Mouse (Mus musculus) testis, adult 2 months (tissue): ENCODE data around the gene Micu2.

Experiments
- CTCF ChIP-seq: fragments of 200-500 bp; IDR thresholded peaks from 2 replicates; pipeline ENCODE4 v1.5.1; 2012; ENCODE audit warnings: low read depth, mild to moderate bottlenecking, inconsistent platforms, low read length, moderate library complexity; ENCODE audit not compliant: control insufficient read depth, insufficient read depth, insufficient replicate concordance
- POLR2A ChIP-seq: fragments of 200-500 bp; IDR thresholded peaks from 2 replicates; pipeline ENCODE4 v1.6.1; 2012; ENCODE audit warnings: low read depth, mild to moderate bottlenecking, inconsistent platforms, low read length, moderate library complexity; ENCODE audit not compliant: control insufficient read depth

DNA sequence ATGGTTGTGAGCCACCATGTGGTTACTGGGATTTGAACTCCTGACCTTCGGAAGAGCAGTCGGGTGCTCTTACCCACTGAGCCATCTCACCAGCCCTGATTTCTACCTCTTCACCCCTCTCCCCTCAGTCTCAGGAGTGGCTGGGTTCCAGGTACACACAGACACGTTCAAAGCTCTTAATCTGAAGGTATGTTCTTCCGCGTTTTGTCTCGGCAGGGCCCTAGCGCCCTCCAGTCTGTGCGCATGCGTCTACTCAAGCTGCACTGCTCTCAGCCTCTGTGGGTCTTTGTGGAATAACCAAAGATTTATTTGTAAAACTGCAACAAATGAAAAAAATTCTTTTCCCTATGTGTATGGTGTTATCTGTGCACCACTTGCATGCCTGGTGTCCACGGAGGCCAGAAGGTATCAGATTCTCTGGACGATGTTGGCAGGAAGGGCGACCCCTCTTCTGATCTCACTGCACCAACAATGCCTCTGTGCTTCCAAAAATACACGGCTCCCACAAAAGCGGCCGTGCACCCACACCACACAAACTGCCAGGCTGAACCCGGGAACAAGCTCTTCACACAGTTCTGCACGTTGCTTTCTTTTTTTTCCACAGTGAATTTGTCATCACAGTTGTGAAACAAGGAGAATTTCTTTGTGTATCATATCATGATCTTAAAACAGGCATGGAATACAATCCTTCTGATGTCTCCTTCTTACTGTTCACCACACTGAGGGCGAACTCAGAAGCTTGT is 78.3 kb downstream of the Micu2 start:
- TF ChIP-seq CTCF (no peak), POLR2A (no peak)
